Mouse (Mus musculus): ENCODE data around the gene Frmd8.

GRCm38 (mm10) chr19:5893282-5894001, 18.4 kb upstream of the Frmd8 start:
- TF ChIP-seq CHD2 (IDR thresholded peaks at IDR 0.05; ENCODE audit: low read depth, low read length), result no peak
- TF ChIP-seq ZNF384 (IDR thresholded peaks at IDR 0.05; ENCODE audit: low read depth, low read length), result no peak
